Mouse (Mus musculus) CD4-positive helper T cell, adult 2 months (primary cell): ENCODE results near the gene Rtn4.
"Not testable (repeated sequence)": the region's sequence is repeated elsewhere in the genome, so short reads cannot be mapped to it uniquely, and the experiment has no call there.

Experiments used
- DNase-seq: peaks from one replicate; pipeline ENCODE4 v3.0.0-alpha.2; 2012; ENCODE audit warnings: low read depth, missing footprints, low spot score

Gene Rtn4

GRCm38 (mm10) chr11:29709512-29709911, 16.8 kb downstream of the Rtn4 start:
- DNase-seq, result peak; percentile 18

GRCm38 (mm10) chr11:29714114-29714513, 21.4 kb downstream of the Rtn4 start:
- DNase-seq, result no peak

GRCm38 (mm10) chr11:29714789-29715188, 22.0 kb downstream of the Rtn4 start:
- no peak for DNase-seq

- no peak for DNase-seq
Measured at GRCm38 (mm10) chr11:29715499-29715898, 22.8 kb downstream of the Rtn4 start.

- DNase-seq, result no peak
Measured at GRCm38 (mm10) chr11:29718541-29718940, 25.8 kb downstream of the Rtn4 start.

GRCm38 (mm10) chr11:29719597-29719996, 26.9 kb downstream of the Rtn4 start:
- no peak for DNase-seq

GRCm38 (mm10) chr11:29724213-29724612, 31.5 kb downstream of the Rtn4 start:
- no peak for DNase-seq

- DNase-seq, result no peak
Measured at GRCm38 (mm10) chr11:29725167-29725566, 32.4 kb downstream of the Rtn4 start.

- DNase-seq, result no peak
Measured at GRCm38 (mm10) chr11:29725610-29726009, 32.9 kb downstream of the Rtn4 start.

GRCm38 (mm10) chr11:29727901-29728300, 35.2 kb downstream of the Rtn4 start:
- DNase-seq, result no peak

GRCm38 (mm10) chr11:29739752-29740151, 47.0 kb downstream of the Rtn4 start:
- no peak for DNase-seq

GRCm38 (mm10) chr11:29744760-29745430, 52.1 kb downstream of the Rtn4 start:
- no peak for DNase-seq

- no peak for DNase-seq
Measured at GRCm38 (mm10) chr11:29745513-29745912, 52.8 kb downstream of the Rtn4 start.

- DNase-seq, result no peak
Measured at GRCm38 (mm10) chr11:29746203-29746602, 53.5 kb downstream of the Rtn4 start.

GRCm38 (mm10) chr11:29747365-29747764, 54.6 kb downstream of the Rtn4 start:
- DNase-seq, result no peak

GRCm38 (mm10) chr11:29747881-29748280, 55.1 kb downstream of the Rtn4 start:
- DNase-seq, result no peak

- DNase-seq, result no peak
Measured at GRCm38 (mm10) chr11:29748750-29749467, 56.2 kb downstream of the Rtn4 start.

GRCm38 (mm10) chr11:29749468-29749829, 56.7 kb downstream of the Rtn4 start:
- DNase-seq, result no peak

GRCm38 (mm10) chr11:29751013-29751412, 58.3 kb downstream of the Rtn4 start:
- no peak for DNase-seq

GRCm38 (mm10) chr11:29751648-29752611, 59.2 kb downstream of the Rtn4 start:
- no peak for DNase-seq

GRCm38 (mm10) chr11:29756007-29756406, 63.3 kb downstream of the Rtn4 start:
- DNase-seq, result not testable (repeated sequence)

GRCm38 (mm10) chr11:29758617-29759016, 65.9 kb downstream of the Rtn4 start:
- DNase-seq, result no peak
